Mouse (Mus musculus) activated CD4-positive, CD25-positive, alpha-beta regulatory T cell, adult 9 weeks (primary cell): ENCODE measurements around the gene Gm3839. TPM values are rescaled to one million over a fixed set of nuclear protein-coding genes. Genes with fewer than 3 reads are reported as not detected.

ENCODE experiments used
- polyA plus RNA-seq: library from polyadenylated mRNA; unstranded; fragments of 100-300 nt; shearing (Covaris generic); gene quantifications from one replicate; pipeline ENCODE4 v1.2.1, GENCODE M21; 2017

Gene Gm3839
- polyA plus RNA-seq = 3.3 TPM

GRCm38 (mm10) chr14:11356626-11357025 is at the start of gene Gm3839:
Gm3839 (minus strand) TSS chr14:11356726.

Other genes with a start within 250 kb of the Gm3839 start
- 3.7 TPM for gene Fhit, start 194.7 kb downstream of the Gm3839 start, polyA plus RNA-seq
- 0.07 TPM for gene Ptprg, start 196.8 kb upstream of the Gm3839 start, polyA plus RNA-seq